Mouse (Mus musculus) hindbrain, embryonic 11.5 days (tissue): ENCODE measurements at regions not wholly inside any gene's neighbourhood (a gene's known extent, or its start where the extent isn't known, plus 50 kb on each side); places are given as distances from the start of the nearest gene placed in this dataset.

Experiments used
- ATAC-seq: fragments of 200-750 bp; cut with Nextera tagmentation; 2 replicates; pipeline ENCODE4 v1.8.0; 2017; ENCODE audit warnings: mild to moderate bottlenecking, moderate TSS enrichment, moderate library complexity; ENCODE audit not compliant: low FRiP score
- DNase-seq: peaks from one replicate; pipeline ENCODE4 v3.0.0-alpha.2; 2015; ENCODE audit warnings: low spot score
- H3K27ac ChIP-seq: fragments of 300-500 bp; sonication (generic); 2 replicates; pipeline ENCODE4 v1.5.1; 2014; ENCODE audit warnings: mild to moderate bottlenecking, low read depth, low read length
- H3K27me3 ChIP-seq: fragments of 300-500 bp; sonication (generic); 2 replicates; pipeline ENCODE4 v1.6.1; 2014; ENCODE audit warnings: mild to moderate bottlenecking, low read length, moderate library complexity, mixed read lengths; ENCODE audit not compliant: control insufficient read depth, insufficient read depth
- H3K36me3 ChIP-seq: fragments of 300-500 bp; sonication (generic); 2 replicates; pipeline ENCODE4 v1.6.1; 2014; ENCODE audit warnings: mild to moderate bottlenecking, low read length, moderate library complexity, mixed read lengths; ENCODE audit not compliant: control insufficient read depth, insufficient read depth
- H3K4me1 ChIP-seq: fragments of 300-500 bp; sonication (generic); replicated peaks from 2 replicates; pipeline ENCODE4 v1.6.1; 2014; ENCODE audit warnings: low read length, mixed read lengths; ENCODE audit not compliant: control insufficient read depth, insufficient read depth
- H3K4me2 ChIP-seq: fragments of 300-500 bp; sonication (generic); replicated peaks from 2 replicates; pipeline ENCODE4 v1.6.1; 2014; ENCODE audit warnings: mild to moderate bottlenecking, low read depth, low read length
- H3K4me3 ChIP-seq: fragments of 300-500 bp; sonication (generic); 2 replicates; pipeline ENCODE4 v1.5.1; 2014; ENCODE audit warnings: low read depth, low read length
- H3K9ac ChIP-seq: fragments of 300-500 bp; sonication (generic); 2 replicates; pipeline ENCODE4 v1.6.1; 2014; ENCODE audit warnings: low read depth, low read length
- H3K9me3 ChIP-seq: fragments of 300-500 bp; sonication (generic); 2 replicates; pipeline ENCODE4 v1.6.1; 2016; ENCODE audit warnings: low read length; ENCODE audit not compliant: control insufficient read depth
- WGBS: fragments of 180-500 bp; shearing (Covaris S2); extraction: QIAGEN DNeasy Blood & Tissue Kit; methylation state at CpG from one replicate; pipeline ENCODE4 v1.1.7; 2014; 5-methylcytosine and 5-hydroxymethylcytosine counted together

GRCm38 (mm10) chr15:96183069-96183468 lies 104.2 kb upstream of the Arid2 start:
- WGBS = 82% methylated on average over 5 of the region's 6 CpGs
- Histone ChIP-seq H3K4me1 (no peaks in the 10 kb centered on the region), H3K27me3 (no peaks in the 10 kb centered on the region), H3K27ac (no peak overlapping the region), H3K9ac (no peak overlapping the region), H3K4me2 (no peak overlapping the region), H3K9me3 (no peaks in the 10 kb centered on the region), H3K4me3 (no peak overlapping the region), H3K36me3 (no peaks in the 10 kb centered on the region)
- DNase-seq = no peak
- ATAC-seq = no peak

GRCm38 (mm10) chr15:96184666-96185065 lies 102.7 kb upstream of the Arid2 start:
- DNase-seq (no peak), ATAC-seq (no peak)
- Histone ChIP-seq H3K9me3 (no peaks in the 10 kb centered on the region), H3K9ac (no peak overlapping the region), H3K27me3 (no peaks in the 10 kb centered on the region), H3K27ac (no peak overlapping the region), H3K36me3 (no peaks in the 10 kb centered on the region), H3K4me3 (no peak overlapping the region), H3K4me2 (no peak overlapping the region), H3K4me1 (no peaks in the 10 kb centered on the region)
- WGBS = 73% methylated on average over 8 of the region's 8 CpGs

- Histone ChIP-seq H3K9me3 (no peaks in the 10 kb centered on the region), H3K36me3 (no peaks in the 10 kb centered on the region), H3K4me3 (no peak overlapping the region), H3K4me2 (no peak overlapping the region), H3K27me3 (no peaks in the 10 kb centered on the region), H3K4me1 (no peaks in the 10 kb centered on the region), H3K27ac (no peak overlapping the region), H3K9ac (no peak overlapping the region)
- 48% methylated on average over 4 of the region's 4 CpGs for WGBS
- DNase-seq (no peak), ATAC-seq (no peak)
Measured at GRCm38 (mm10) chr15:96185429-96185828, 101.9 kb upstream of the Arid2 start.

- Histone ChIP-seq H3K4me1 (no peaks in the 10 kb centered on the region), H3K27me3 (no peaks in the 10 kb centered on the region), H3K36me3 (no peaks in the 10 kb centered on the region), H3K4me3 (no peak overlapping the region), H3K9me3 (no peaks in the 10 kb centered on the region), H3K27ac (no peak overlapping the region), H3K9ac (no peak overlapping the region), H3K4me2 (no peak overlapping the region)
- 57% methylated on average over 5 of the region's 6 CpGs for WGBS
- DNase-seq (no peak), ATAC-seq (no peak)
Measured at GRCm38 (mm10) chr15:96185901-96186300, 101.4 kb upstream of the Arid2 start.

- Histone ChIP-seq H3K27ac (no peak overlapping the region), H3K4me2 (no peak overlapping the region), H3K9me3 (no peaks in the 10 kb centered on the region), H3K36me3 (no peaks in the 10 kb centered on the region), H3K9ac (no peak overlapping the region), H3K27me3 (no peaks in the 10 kb centered on the region), H3K4me1 (no peaks in the 10 kb centered on the region), H3K4me3 (no peak overlapping the region)
- DNase-seq = no peak
- no peak for ATAC-seq
- 81% methylated on average over 2 of the region's 2 CpGs for WGBS
Measured at GRCm38 (mm10) chr15:96189551-96189950, 97.8 kb upstream of the Arid2 start.

- H3K36me3 ChIP-seq = no peaks in the 10 kb centered on the region
- ATAC-seq (no peak), DNase-seq (no peak)
- no peak overlapping the region for H3K4me2 ChIP-seq
- H3K9ac ChIP-seq = no peak overlapping the region
- 90% methylated on average over 10 of the region's 10 CpGs for WGBS
- no peak overlapping the region for H3K27ac ChIP-seq
- no peaks in the 10 kb centered on the region for H3K4me1 ChIP-seq
- no peak overlapping the region for H3K4me3 ChIP-seq
- no peaks in the 10 kb centered on the region for H3K27me3 ChIP-seq
- H3K9me3 ChIP-seq = no peaks in the 10 kb centered on the region
Measured at GRCm38 (mm10) chr15:96197413-96197812, 89.9 kb upstream of the Arid2 start.

GRCm38 (mm10) chr15:96197932-96198331 lies 89.4 kb upstream of the Arid2 start:
- Histone ChIP-seq H3K9ac (no peak overlapping the region), H3K36me3 (no peaks in the 10 kb centered on the region), H3K4me2 (no peak overlapping the region), H3K27ac (no peak overlapping the region), H3K9me3 (no peaks in the 10 kb centered on the region), H3K4me3 (no peak overlapping the region), H3K27me3 (no peaks in the 10 kb centered on the region), H3K4me1 (no peaks in the 10 kb centered on the region)
- no peak for ATAC-seq
- DNase-seq = no peak
- 59% methylated on average over 5 of the region's 5 CpGs for WGBS

- no peaks in the 10 kb centered on the region for H3K27me3 ChIP-seq
- H3K4me2 ChIP-seq = no peak overlapping the region
- H3K9ac ChIP-seq = no peak overlapping the region
- ATAC-seq = no peak
- no peaks in the 10 kb centered on the region for H3K4me1 ChIP-seq
- H3K36me3 ChIP-seq = no peaks in the 10 kb centered on the region
- no peak overlapping the region for H3K4me3 ChIP-seq
- 86% methylated on average over 3 of the region's 3 CpGs for WGBS
- H3K27ac ChIP-seq = no peak overlapping the region
- H3K9me3 ChIP-seq = no peaks in the 10 kb centered on the region
- no peak for DNase-seq
Measured at GRCm38 (mm10) chr15:96201273-96201672, 86.0 kb upstream of the Arid2 start.

- H3K4me2 ChIP-seq = no peak overlapping the region
- no peak for ATAC-seq
- no peak overlapping the region for H3K9ac ChIP-seq
- H3K9me3 ChIP-seq = no peaks in the 10 kb centered on the region
- no peaks in the 10 kb centered on the region for H3K36me3 ChIP-seq
- no peak overlapping the region for H3K27ac ChIP-seq
- H3K4me3 ChIP-seq = no peak overlapping the region
- H3K27me3 ChIP-seq = no peaks in the 10 kb centered on the region
- no peaks in the 10 kb centered on the region for H3K4me1 ChIP-seq
- DNase-seq = no peak
- WGBS = 91% methylated on average over 10 of the region's 10 CpGs
Measured at GRCm38 (mm10) chr15:96201701-96202460, 85.4 kb upstream of the Arid2 start.
